Mouse (Mus musculus): Measurements from ENCODE around the gene Rsg1. TPM values are rescaled to one million over a fixed set of nuclear protein-coding genes. Genes with fewer than 3 reads are reported as not detected.

Gene Rsg1
- polyA plus RNA-seq, 1 experiment, result 2.1 TPM

- Histone ChIP-seq H3K4me1 (ENCODE audit: control insufficient read depth, insufficient read depth, low read length) (no peaks in the 10 kb centered on the region), H3K27ac (ENCODE audit: insufficient read depth, low read length) (no peak overlapping the region), H3K4me3 (ENCODE audit: insufficient read depth, low read length) (no peak overlapping the region)
- TF ChIP-seq POLR2A (IDR thresholded peaks at IDR 0.05; ENCODE audit: low read depth, low read length) (no peak), CTCF (IDR thresholded peaks at IDR 0.05; ENCODE audit: borderline replicate concordance, insufficient read depth, low read length) (peak; percentile 17; the same call in 1 of the 2 replicates)
Observed at GRCm38 (mm10) chr4:141257440-141257839, 43.7 kb downstream of the Rsg1 start.

- Histone ChIP-seq H3K4me3 (ENCODE audit: insufficient read depth, low read length) (no peak overlapping the region), H3K4me1 (ENCODE audit: control insufficient read depth, insufficient read depth, low read length) (no peaks in the 10 kb centered on the region), H3K27ac (ENCODE audit: insufficient read depth, low read length) (no peak overlapping the region)
- no peak for TF ChIP-seq CTCF (IDR thresholded peaks at IDR 0.05; ENCODE audit: borderline replicate concordance, insufficient read depth, low read length)
- no peak for TF ChIP-seq POLR2A (IDR thresholded peaks at IDR 0.05; ENCODE audit: low read depth, low read length)
Observed at GRCm38 (mm10) chr4:141259413-141259812, 45.7 kb downstream of the Rsg1 start.

DNA sequence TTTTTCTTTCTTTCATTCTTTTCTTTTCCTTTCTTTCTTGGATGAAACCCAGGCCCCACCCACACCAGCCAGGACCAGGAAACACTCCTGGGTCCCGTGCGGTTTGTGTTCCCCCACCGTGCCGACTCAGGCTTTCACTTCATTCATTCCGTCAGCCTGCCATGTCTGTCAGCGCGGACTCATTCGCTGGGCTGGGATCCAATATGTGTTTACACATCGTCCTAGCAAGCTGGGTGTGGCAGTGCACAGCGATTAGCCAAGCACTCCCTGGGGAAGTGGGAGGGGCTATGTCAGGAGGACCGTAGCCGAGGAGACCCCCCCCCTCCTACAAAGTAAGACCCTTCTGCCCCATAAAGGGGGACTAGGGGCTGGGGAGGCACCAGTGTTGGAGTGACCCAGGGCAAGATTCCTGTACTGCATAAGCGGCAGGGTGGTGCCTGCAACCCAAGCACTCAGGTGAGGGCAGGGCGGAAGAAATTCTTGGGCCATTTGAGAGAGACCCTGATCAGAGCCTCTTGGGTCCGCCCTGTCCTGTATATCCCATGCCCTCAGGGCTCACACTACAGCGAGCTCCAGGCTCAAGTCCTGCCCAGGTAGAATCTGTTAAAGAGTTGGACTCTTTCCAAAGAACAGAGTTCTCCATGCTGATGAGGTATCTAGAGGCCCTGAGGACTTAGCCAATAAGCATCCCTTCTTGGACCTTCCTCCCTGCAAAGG, 46.4 kb downstream of the Rsg1 start:
- Histone ChIP-seq H3K27ac (ENCODE audit: insufficient read depth, low read length) (no peak overlapping the region), H3K4me3 (ENCODE audit: insufficient read depth, low read length) (no peak overlapping the region), H3K4me1 (ENCODE audit: control insufficient read depth, insufficient read depth, low read length) (no peaks in the 10 kb centered on the region)
- TF ChIP-seq POLR2A (IDR thresholded peaks at IDR 0.05; ENCODE audit: low read depth, low read length), result no peak; the same call in 1 of the 2 replicates
- TF ChIP-seq CTCF (IDR thresholded peaks at IDR 0.05; ENCODE audit: borderline replicate concordance, insufficient read depth, low read length), result no peak

- no peak for TF ChIP-seq POLR2A (IDR thresholded peaks at IDR 0.05; ENCODE audit: low read depth, low read length)
- no peak for TF ChIP-seq CTCF (IDR thresholded peaks at IDR 0.05; ENCODE audit: borderline replicate concordance, insufficient read depth, low read length)
- no peaks in the 10 kb centered on the region for H3K4me1 ChIP-seq (ENCODE audit: control insufficient read depth, insufficient read depth, low read length)
- H3K27ac ChIP-seq (ENCODE audit: insufficient read depth, low read length), result no peak overlapping the region
- no peak overlapping the region for H3K4me3 ChIP-seq (ENCODE audit: insufficient read depth, low read length)
Observed at GRCm38 (mm10) chr4:141262906-141263637, 49.3 kb downstream of the Rsg1 start.

DNA sequence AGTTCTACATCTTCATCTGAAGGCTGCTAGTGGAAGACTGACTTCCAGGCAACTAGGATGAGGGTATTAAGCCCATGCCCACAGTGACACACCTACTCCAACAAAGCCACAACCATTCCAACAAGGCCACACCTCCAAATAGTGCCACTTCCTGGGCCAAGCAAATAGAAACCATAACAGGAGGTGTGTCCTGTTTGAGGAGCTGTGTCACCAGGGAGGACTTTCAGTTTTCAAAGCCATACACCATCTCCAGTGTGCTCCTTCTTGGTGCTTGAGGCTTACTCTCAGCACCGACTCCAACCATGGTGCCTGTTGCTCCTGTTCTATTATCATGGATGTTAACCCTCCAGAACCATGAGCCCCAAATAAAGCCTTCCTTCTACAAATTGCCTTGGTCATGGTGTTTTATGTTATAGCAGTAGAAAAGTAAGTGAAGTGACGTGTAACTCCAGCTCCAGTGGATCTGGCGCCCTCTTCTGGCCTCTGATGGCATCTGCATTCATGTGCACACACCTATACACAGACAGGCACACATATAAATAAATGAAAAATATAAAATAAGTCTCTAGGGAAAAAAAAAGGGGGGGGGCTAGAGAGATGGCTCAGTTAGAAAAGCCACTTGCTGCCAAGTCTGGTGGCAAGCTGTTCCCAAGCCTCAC, 52.4 kb downstream of the Rsg1 start:
- Histone ChIP-seq H3K27ac (ENCODE audit: insufficient read depth, low read length) (no peak overlapping the region), H3K4me1 (ENCODE audit: control insufficient read depth, insufficient read depth, low read length) (no peaks in the 10 kb centered on the region), H3K4me3 (ENCODE audit: insufficient read depth, low read length) (no peak overlapping the region)
- TF ChIP-seq POLR2A (IDR thresholded peaks at IDR 0.05; ENCODE audit: low read depth, low read length) (no peak), CTCF (IDR thresholded peaks at IDR 0.05; ENCODE audit: borderline replicate concordance, insufficient read depth, low read length) (no peak)

DNA sequence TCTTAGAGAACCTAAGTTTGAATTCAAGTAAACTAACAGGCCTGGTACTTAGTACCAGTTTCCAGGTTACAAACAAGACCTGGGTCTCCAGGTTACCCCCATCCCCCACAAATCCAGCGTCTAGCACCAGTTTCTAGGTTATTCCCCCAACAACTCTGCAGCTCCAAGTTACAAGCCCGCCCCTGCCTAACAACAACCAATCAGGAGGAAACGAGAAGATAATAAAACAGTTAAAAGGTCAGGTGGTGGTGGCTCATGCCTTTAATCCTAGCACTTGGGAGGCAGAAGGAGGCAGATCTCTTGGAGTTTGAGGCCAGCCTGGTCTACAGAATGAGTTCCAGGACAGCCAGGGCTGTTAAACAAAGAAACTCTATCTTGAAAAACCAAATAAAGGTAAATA, 53.5 kb downstream of the Rsg1 start:
- no peaks in the 10 kb centered on the region for H3K4me1 ChIP-seq (ENCODE audit: control insufficient read depth, insufficient read depth, low read length)
- no peak overlapping the region for H3K4me3 ChIP-seq (ENCODE audit: insufficient read depth, low read length)
- TF ChIP-seq CTCF (IDR thresholded peaks at IDR 0.05; ENCODE audit: borderline replicate concordance, insufficient read depth, low read length) (no peak), POLR2A (IDR thresholded peaks at IDR 0.05; ENCODE audit: low read depth, low read length) (no peak)
- no peak overlapping the region for H3K27ac ChIP-seq (ENCODE audit: insufficient read depth, low read length)

DNA sequence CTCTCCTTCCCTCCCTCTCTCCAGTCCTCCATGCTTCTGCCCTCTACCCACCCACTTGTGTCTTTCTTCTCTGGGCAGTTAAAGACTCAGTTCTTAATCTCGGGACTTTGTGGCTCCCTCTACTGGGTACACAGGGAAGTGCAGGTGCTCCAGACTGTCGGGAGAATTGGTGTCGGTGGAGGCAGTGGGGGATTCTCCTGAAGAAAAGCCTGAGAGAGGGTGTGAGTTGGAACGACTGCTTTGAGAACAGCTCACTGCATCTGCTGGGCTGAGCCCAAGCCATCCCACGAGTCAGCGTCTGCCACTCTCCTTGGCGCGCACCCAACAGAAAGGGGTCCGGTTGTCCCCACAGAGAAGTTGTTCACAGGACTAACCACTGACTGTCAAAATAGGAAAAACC, 54.1 kb downstream of the Rsg1 start:
- no peaks in the 10 kb centered on the region for H3K4me1 ChIP-seq (ENCODE audit: control insufficient read depth, insufficient read depth, low read length)
- no peak for TF ChIP-seq POLR2A (IDR thresholded peaks at IDR 0.05; ENCODE audit: low read depth, low read length)
- TF ChIP-seq CTCF (IDR thresholded peaks at IDR 0.05; ENCODE audit: borderline replicate concordance, insufficient read depth, low read length), result peak; percentile 18; the same call in 1 of the 2 replicates
- H3K4me3 ChIP-seq (ENCODE audit: insufficient read depth, low read length), result no peak overlapping the region
- H3K27ac ChIP-seq (ENCODE audit: insufficient read depth, low read length), result no peak overlapping the region

DNA sequence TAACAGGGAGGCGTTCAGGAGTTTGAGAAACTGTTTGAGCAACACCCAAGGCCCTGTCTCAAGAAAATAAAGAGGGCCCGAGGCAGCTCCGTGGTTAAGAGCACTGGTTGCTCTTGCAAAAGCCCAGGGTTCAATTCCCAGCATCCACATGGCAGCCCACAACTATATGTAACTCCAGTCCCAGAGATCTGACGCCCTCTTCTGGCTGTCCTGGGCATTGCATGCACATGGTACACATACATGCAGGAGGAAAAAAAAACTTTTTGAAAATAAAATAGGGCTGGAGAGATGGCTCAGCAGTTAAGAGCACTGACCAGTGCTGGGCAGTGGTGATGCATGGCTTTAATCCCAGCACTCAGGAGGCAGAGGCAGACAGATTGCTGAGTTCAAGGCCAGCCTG, 54.6 kb downstream of the Rsg1 start:
- no peak overlapping the region for H3K4me3 ChIP-seq (ENCODE audit: insufficient read depth, low read length)
- H3K4me1 ChIP-seq (ENCODE audit: control insufficient read depth, insufficient read depth, low read length), result no peaks in the 10 kb centered on the region
- no peak overlapping the region for H3K27ac ChIP-seq (ENCODE audit: insufficient read depth, low read length)
- TF ChIP-seq POLR2A (IDR thresholded peaks at IDR 0.05; ENCODE audit: low read depth, low read length) (no peak), CTCF (IDR thresholded peaks at IDR 0.05; ENCODE audit: borderline replicate concordance, insufficient read depth, low read length) (no peak)

DNA sequence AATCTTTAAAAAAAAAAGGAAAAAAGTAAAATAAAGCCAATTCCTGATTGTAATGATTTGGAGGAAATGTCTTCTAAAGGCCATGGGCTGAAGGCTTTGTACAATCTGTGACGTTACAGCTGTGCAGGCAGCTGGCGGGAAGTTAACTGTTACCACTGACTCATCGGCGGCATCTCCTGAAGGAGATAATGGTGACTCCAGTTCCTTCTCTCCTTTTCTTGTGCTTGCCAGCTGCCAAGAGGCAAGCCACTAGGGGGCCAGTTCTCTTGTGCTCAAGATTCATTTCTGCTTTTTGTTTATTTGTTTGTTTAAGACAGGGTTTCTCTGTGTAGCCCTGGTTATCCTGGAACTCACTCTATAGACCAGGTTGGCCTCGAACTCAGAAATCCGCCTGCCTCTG, 55.3 kb downstream of the Rsg1 start:
- Histone ChIP-seq H3K4me3 (ENCODE audit: insufficient read depth, low read length) (no peak overlapping the region), H3K4me1 (ENCODE audit: control insufficient read depth, insufficient read depth, low read length) (peaks cover 6% of the 10 kb centered on the region; the same call in 1 of the 2 replicates), H3K27ac (ENCODE audit: insufficient read depth, low read length) (no peak overlapping the region)
- TF ChIP-seq POLR2A (IDR thresholded peaks at IDR 0.05; ENCODE audit: low read depth, low read length), result no peak
- TF ChIP-seq CTCF (IDR thresholded peaks at IDR 0.05; ENCODE audit: borderline replicate concordance, insufficient read depth, low read length), result no peak
